Mouse (Mus musculus) heart, adult 2 months (tissue): ENCODE data around the gene Metap1. TPM values are rescaled to one million over a fixed set of nuclear protein-coding genes. Genes with fewer than 3 reads are reported as not detected.

Experiments used
- DNase-seq, 2 experiments: peaks; one replicate each; pipeline ENCODE4 v3.0.0; 2021
- H3K27ac ChIP-seq: fragments of 200-600 bp; 2 replicates; pipeline ENCODE4 v1.8.1; 2022
- H3K27me3 ChIP-seq: fragments of 200-500 bp; 2 replicates; pipeline ENCODE4 v1.6.1; 2012; ENCODE audit warnings: mild to moderate bottlenecking, low read length, inconsistent platforms, mixed read lengths; ENCODE audit not compliant: control insufficient read depth, insufficient read depth
- H3K36me3 ChIP-seq: fragments of 200-500 bp; 2 replicates; pipeline ENCODE4 v1.6.1; 2012; ENCODE audit warnings: low read length, inconsistent platforms; ENCODE audit not compliant: control insufficient read depth, insufficient read depth
- H3K4me1 ChIP-seq: fragments of 200-500 bp; 2 replicates; pipeline ENCODE4 v1.6.1; 2011; ENCODE audit warnings: low read length; ENCODE audit not compliant: control insufficient read depth, insufficient read depth
- H3K4me3 ChIP-seq: fragments of 200-600 bp; 2 replicates; pipeline ENCODE4 v1.8.1; 2022
- H3K79me2 ChIP-seq: fragments of 200-500 bp; replicated peaks from 2 replicates; pipeline ENCODE4 v1.6.1; 2012; ENCODE audit warnings: mild to moderate bottlenecking, inconsistent platforms, low read length, moderate library complexity, mixed read lengths; ENCODE audit not compliant: control insufficient read depth, insufficient read depth
- H3K9ac ChIP-seq: fragments of 200-500 bp; 2 replicates; pipeline ENCODE4 v1.6.1; 2012; ENCODE audit warnings: low read depth, mild to moderate bottlenecking, control low read depth, inconsistent platforms, low read length, mixed read lengths
- CTCF ChIP-seq: fragments of 200-600 bp; IDR thresholded peaks from 2 replicates; pipeline ENCODE4 v1.8.1; 2022; ENCODE audit warnings: antibody characterized with exemption, mild to moderate bottlenecking, moderate library complexity
- EP300 ChIP-seq: fragments of 200-500 bp; IDR thresholded peaks from 2 replicates; pipeline ENCODE4 v1.6.1; 2011; ENCODE audit warnings: low read depth, low read length, control low read depth; ENCODE audit not compliant: insufficient read depth
- POLR2A ChIP-seq: fragments of 200-500 bp; IDR thresholded peaks from 2 replicates; pipeline ENCODE4 v1.6.1; 2011; ENCODE audit warnings: mild to moderate bottlenecking, low read depth, low read length, control low read depth; ENCODE audit not compliant: insufficient read depth
- WGBS: fragments of 180-500 bp; shearing (Covaris S2); methylation state at CpG from one replicate; pipeline ENCODE4 v1.1.7; 2018; 5-methylcytosine and 5-hydroxymethylcytosine counted together
- intact Hi-C: fragments of 180-260 bp; cut with DNase I; formaldehyde crosslinking; loops from one replicate; pipeline ENCODE4 v1.15.1; 2025
- microRNA-seq, 2 experiments: library from miRNA; unstranded; fragments of <30 nt; microRNA quantifications; one replicate each; pipeline ENCODE4 v1.2.0; 2021
- polyA plus RNA-seq: library from polyadenylated mRNA; depleted of rRNA; stranded (reverse); fragments of >200 nt; gene quantifications from 2 replicates; pipeline ENCODE4 v1.2.3, GENCODE M21; 2012; rRNA removed
- total RNA-seq, 2 experiments: library from RNA; stranded (reverse); gene quantifications; 2 replicates each; pipeline ENCODE4 v1.2.3; 2021

The Metap1 gene
- total and polyA plus RNA-seq, 3 experiments, result 21.3 to 39.1 (median 34.5) TPM

GRCm38 (mm10) chr3:138419369-138419768 lies 69.9 kb downstream of the Metap1 start:
- WGBS, result 77% methylated on average over 6 of the region's 6 CpGs
- H3K4me1 ChIP-seq, result no peaks in the 10 kb centered on the region
- no peak overlapping the region for H3K9ac ChIP-seq
- no peaks in the 10 kb centered on the region for H3K36me3 ChIP-seq
- no peak for DNase-seq
- no peak overlapping the region for H3K27ac ChIP-seq
- no peak overlapping the region for H3K4me3 ChIP-seq
- no peaks in the 10 kb centered on the region for H3K79me2 ChIP-seq
- intact Hi-C loops, result no loop called here
- no peaks in the 10 kb centered on the region for H3K27me3 ChIP-seq
- TF ChIP-seq EP300 (no peak), CTCF (no peak), POLR2A (no peak)

GRCm38 (mm10) chr3:138415121-138415690 lies 74.1 kb downstream of the Metap1 start, which contains the start of gene Adh4:
Adh4 (plus strand) TSS chr3:138415466.
- H3K79me2 ChIP-seq, result no peaks in the 10 kb centered on the region
- DNase-seq, result no peak
- H3K36me3 ChIP-seq, result no peaks in the 10 kb centered on the region
- H3K4me1 ChIP-seq, result no peaks in the 10 kb centered on the region
- H3K27ac ChIP-seq, result no peak within 1 kb of the TSS
- no peak within 1 kb of the TSS for H3K9ac ChIP-seq
- intact Hi-C loops, result no loop called here
- H3K4me3 ChIP-seq, result no peak within 1 kb of the TSS
- TF ChIP-seq EP300, result no peak
- no peak for TF ChIP-seq POLR2A
- no peaks in the 10 kb centered on the region for H3K27me3 ChIP-seq
- 73% methylated on average over 6 of the region's 6 CpGs for WGBS

GRCm38 (mm10) chr3:138410211-138410610 lies 79.1 kb downstream of the Metap1 start:
- intact Hi-C loops, result no loop called here
- H3K27me3 ChIP-seq, result no peaks in the 10 kb centered on the region
- DNase-seq, result no peak
- no peak overlapping the region for H3K4me3 ChIP-seq
- H3K36me3 ChIP-seq, result no peaks in the 10 kb centered on the region
- H3K4me1 ChIP-seq, result no peaks in the 10 kb centered on the region
- 72% methylated on average over 3 of the region's 3 CpGs for WGBS
- H3K9ac ChIP-seq, result no peak overlapping the region
- no peak for TF ChIP-seq EP300
- TF ChIP-seq POLR2A, result no peak
- TF ChIP-seq CTCF, result no peak
- H3K27ac ChIP-seq, result no peak overlapping the region
- no peaks in the 10 kb centered on the region for H3K79me2 ChIP-seq

GRCm38 (mm10) chr3:138409585-138409984 lies 79.7 kb downstream of the Metap1 start:
- no peak overlapping the region for H3K9ac ChIP-seq
- intact Hi-C loops, result no loop called here
- H3K79me2 ChIP-seq, result no peaks in the 10 kb centered on the region
- H3K4me3 ChIP-seq, result no peak overlapping the region
- WGBS, result 68% methylated on average over 1 of the region's 1 CpGs
- no peak for DNase-seq
- no peaks in the 10 kb centered on the region for H3K36me3 ChIP-seq
- no peaks in the 10 kb centered on the region for H3K27me3 ChIP-seq
- no peaks in the 10 kb centered on the region; the same call in 1 of the 2 replicates for H3K4me1 ChIP-seq
- H3K27ac ChIP-seq, result no peak overlapping the region
- TF ChIP-seq CTCF, result no peak
- TF ChIP-seq EP300, result no peak
- no peak for TF ChIP-seq POLR2A

Small RNA genes lying within 50 kb of the gene (microRNA-seq; reads per million reads assigned to microRNA genes)
- 0 to 1.1 reads per million in 2 experiments for gene Mir1956

Other genes with a start within 250 kb of the Metap1 start
- gene Adh1, start 228.5 kb downstream of the Metap1 start, total RNA-seq, result 10 to 100 TPM; 27.5 to 34.3 TPM
- 26.1 and 29.7 TPM in 2 replicates for gene Adh1, start 228.5 kb downstream of the Metap1 start, polyA plus RNA-seq
- not detected for gene Adh6a, start 176.2 kb downstream of the Metap1 start, total RNA-seq
- not detected in 2 replicates for gene Adh6a, start 176.2 kb downstream of the Metap1 start, polyA plus RNA-seq
- 1 to 10 TPM; 1.4 to 2.0 TPM for gene Adh6b, start 147.7 kb downstream of the Metap1 start, total RNA-seq
- 0.18 and 0.44 TPM in 2 replicates for gene Adh6b, start 147.7 kb downstream of the Metap1 start, polyA plus RNA-seq
- gene Adh4, start 74.0 kb downstream of the Metap1 start, total RNA-seq, result not detected
- not detected in 2 replicates for gene Adh4, start 74.0 kb downstream of the Metap1 start, polyA plus RNA-seq
- gene Adh5, start 46.4 kb downstream of the Metap1 start, total RNA-seq, result 10 to 100 TPM; 74.1 to 82.3 TPM
- gene Adh5, start 46.4 kb downstream of the Metap1 start, polyA plus RNA-seq, result 40.7 and 72.7 TPM in 2 replicates
- 100 to 1,000 TPM; 171 to 195 TPM for gene Eif4e, start 36.7 kb upstream of the Metap1 start, total RNA-seq
- 56.3 and 128 TPM in 2 replicates for gene Eif4e, start 36.7 kb upstream of the Metap1 start, polyA plus RNA-seq